Mouse (Mus musculus): Measurements from ENCODE around the gene Rpap3. TPM values are rescaled to one million over a fixed set of nuclear protein-coding genes. Genes with fewer than 3 reads are reported as not detected.

The Rpap3 gene
- polyA plus RNA-seq, 1 experiment, result 11.7 TPM

DNA sequence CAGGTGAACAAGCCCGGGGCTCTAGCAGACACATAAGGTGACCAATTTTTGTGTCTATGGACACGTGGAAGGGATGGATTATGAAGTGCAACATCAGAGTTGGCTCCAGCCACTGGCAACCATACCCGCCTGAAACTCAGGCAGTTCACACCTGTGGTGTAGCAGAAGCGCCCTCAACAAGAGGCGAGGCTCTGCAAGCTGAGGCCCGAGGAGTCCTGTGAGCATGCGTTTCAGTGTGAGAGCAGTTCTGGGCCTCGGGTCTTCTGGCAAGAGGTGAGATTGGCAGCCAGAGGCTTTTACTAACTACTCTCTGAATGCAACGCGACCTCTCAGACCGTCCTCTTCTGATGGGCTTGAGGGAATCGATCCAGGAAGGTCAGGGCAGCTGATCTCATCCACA, 36.0 kb upstream of the Rpap3 start:
- Histone ChIP-seq H3K4me3 (no peak overlapping the region), H3K79me2 (ENCODE audit: control insufficient read depth, insufficient read depth) (no peaks in the 10 kb centered on the region), H3K27me3 (ENCODE audit: control insufficient read depth, insufficient read depth, insufficient read length) (peaks cover 38% of the 10 kb centered on the region), H3K36me3 (ENCODE audit: control insufficient read depth, insufficient read depth) (no peaks in the 10 kb centered on the region), H3K4me2 (ENCODE audit: low read depth) (no peak overlapping the region), H3ac (ENCODE audit: control insufficient read depth, insufficient read length) (no peak overlapping the region)
- no peak for TF ChIP-seq MAX (IDR thresholded peaks at IDR 0.05; ENCODE audit: low read depth)
- TF ChIP-seq POLR2A (IDR thresholded peaks at IDR 0.05; ENCODE audit: insufficient read length, low read depth), result no peak
- TF ChIP-seq TCF3 (IDR thresholded peaks at IDR 0.05; ENCODE audit: insufficient read length, low read depth), result no peak
- TF ChIP-seq POLR2AphosphoS2 (IDR thresholded peaks at IDR 0.05; ENCODE audit: insufficient read length, low read depth), result no peak
- no peak for TF ChIP-seq CEBPB (IDR thresholded peaks at IDR 0.05; ENCODE audit: insufficient read depth, poor library complexity, severe bottlenecking)
- TF ChIP-seq SRF (IDR thresholded peaks at IDR 0.05; ENCODE audit: control insufficient read depth, insufficient read length, low read depth), result no peak
- no peak for TF ChIP-seq TCF12 (IDR thresholded peaks at IDR 0.05; ENCODE audit: insufficient read depth, poor library complexity, severe bottlenecking)

DNA sequence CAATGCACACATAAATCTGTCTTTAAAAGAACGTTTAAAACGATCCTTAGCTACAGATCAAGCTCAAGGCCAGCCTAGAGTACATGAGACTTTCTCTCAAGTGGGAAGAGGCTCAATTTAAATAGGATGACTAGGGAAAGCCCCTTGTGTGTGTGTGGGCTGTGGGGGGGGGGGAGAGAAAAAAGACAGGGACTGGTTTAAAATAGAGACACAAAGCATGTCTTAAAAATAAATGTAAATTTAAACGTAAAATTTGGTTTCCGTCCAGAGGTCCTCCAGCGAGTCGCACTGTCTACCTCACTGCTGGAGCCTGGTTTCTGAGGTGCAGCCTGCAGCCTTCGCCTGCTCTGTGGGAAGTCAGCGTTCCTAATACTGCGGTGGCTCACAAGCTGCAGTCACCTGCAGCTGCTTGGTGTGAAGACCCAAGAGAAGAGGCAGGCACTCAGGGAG, 34.7 kb upstream of the Rpap3 start:
- no peak overlapping the region for H3ac ChIP-seq (ENCODE audit: control insufficient read depth, insufficient read length)
- no peaks in the 10 kb centered on the region for H3K79me2 ChIP-seq (ENCODE audit: control insufficient read depth, insufficient read depth)
- no peak for TF ChIP-seq MYOG (IDR thresholded peaks at IDR 0.05; ENCODE audit: control insufficient read depth in 1 of 3, insufficient read depth in 1 of 3, insufficient read length in 2 of 3, low read depth in 2 of 3)
- TF ChIP-seq TCF3 (IDR thresholded peaks at IDR 0.05; ENCODE audit: insufficient read length, low read depth), result no peak
- H3K4me2 ChIP-seq (ENCODE audit: low read depth), result no peak overlapping the region
- H3K36me3 ChIP-seq (ENCODE audit: control insufficient read depth, insufficient read depth), result no peaks in the 10 kb centered on the region
- H3K27me3 ChIP-seq (ENCODE audit: control insufficient read depth, insufficient read depth, insufficient read length), result peaks cover 28% of the 10 kb centered on the region
- H3K4me3 ChIP-seq, result no peak overlapping the region

DNA sequence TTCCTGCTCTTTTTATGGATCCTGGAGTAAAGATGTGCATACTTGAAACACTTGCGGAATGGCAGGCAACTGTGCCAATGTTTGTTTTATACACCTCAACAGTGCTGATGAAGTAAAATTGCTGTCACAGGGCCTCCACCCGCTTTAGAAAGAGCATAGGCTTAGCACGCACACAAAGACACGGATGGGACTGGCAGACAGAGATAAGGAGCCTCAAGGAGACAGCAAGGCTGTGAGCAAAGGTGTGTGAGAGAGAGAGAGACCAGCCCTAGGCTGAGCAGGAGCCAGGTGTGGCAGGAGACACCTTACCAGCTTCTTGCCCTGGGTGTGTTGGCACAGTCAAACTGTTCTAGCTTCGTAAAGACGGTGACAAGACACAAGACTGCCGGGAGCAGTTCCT, 33.3 kb upstream of the Rpap3 start:
- no peak for TF ChIP-seq CEBPB (IDR thresholded peaks at IDR 0.05; ENCODE audit: insufficient read depth, poor library complexity, severe bottlenecking)
- no peak for TF ChIP-seq TCF12 (IDR thresholded peaks at IDR 0.05; ENCODE audit: insufficient read depth, poor library complexity, severe bottlenecking)
- no peak for TF ChIP-seq USF1 (IDR thresholded peaks at IDR 0.05; ENCODE audit: low read depth)
- no peak for TF ChIP-seq REST (IDR thresholded peaks at IDR 0.05; ENCODE audit: insufficient read depth, insufficient read length)
- no peak for TF ChIP-seq POLR2AphosphoS2 (IDR thresholded peaks at IDR 0.05; ENCODE audit: insufficient read length, low read depth)
- no peak for TF ChIP-seq POLR2A (IDR thresholded peaks at IDR 0.05; ENCODE audit: insufficient read length, low read depth)
- TF ChIP-seq MYOD1 (IDR thresholded peaks at IDR 0.05; ENCODE audit: control insufficient read depth in 1 of 3, insufficient read length in 2 of 3, low read depth in 2 of 3), result no peak
- TF ChIP-seq MYOG (IDR thresholded peaks at IDR 0.05; ENCODE audit: control insufficient read depth in 1 of 3, insufficient read depth in 1 of 3, insufficient read length in 2 of 3, low read depth in 2 of 3), result no peak
- TF ChIP-seq TCF3 (IDR thresholded peaks at IDR 0.05; ENCODE audit: insufficient read length, low read depth), result no peak
- TF ChIP-seq E2F4 (IDR thresholded peaks at IDR 0.05; ENCODE audit: insufficient read depth), result no peak
- TF ChIP-seq MAX (IDR thresholded peaks at IDR 0.05; ENCODE audit: low read depth), result no peak
- no peak for TF ChIP-seq SRF (IDR thresholded peaks at IDR 0.05; ENCODE audit: control insufficient read depth, insufficient read length, low read depth)
- Histone ChIP-seq H3K4me2 (ENCODE audit: low read depth) (no peak overlapping the region), H3K79me2 (ENCODE audit: control insufficient read depth, insufficient read depth) (no peaks in the 10 kb centered on the region), H3K36me3 (ENCODE audit: control insufficient read depth, insufficient read depth) (no peaks in the 10 kb centered on the region), H3K4me3 (no peak overlapping the region), H3ac (ENCODE audit: control insufficient read depth, insufficient read length) (no peak overlapping the region), H3K27me3 (ENCODE audit: control insufficient read depth, insufficient read depth, insufficient read length) (peaks cover 21% of the 10 kb centered on the region)

DNA sequence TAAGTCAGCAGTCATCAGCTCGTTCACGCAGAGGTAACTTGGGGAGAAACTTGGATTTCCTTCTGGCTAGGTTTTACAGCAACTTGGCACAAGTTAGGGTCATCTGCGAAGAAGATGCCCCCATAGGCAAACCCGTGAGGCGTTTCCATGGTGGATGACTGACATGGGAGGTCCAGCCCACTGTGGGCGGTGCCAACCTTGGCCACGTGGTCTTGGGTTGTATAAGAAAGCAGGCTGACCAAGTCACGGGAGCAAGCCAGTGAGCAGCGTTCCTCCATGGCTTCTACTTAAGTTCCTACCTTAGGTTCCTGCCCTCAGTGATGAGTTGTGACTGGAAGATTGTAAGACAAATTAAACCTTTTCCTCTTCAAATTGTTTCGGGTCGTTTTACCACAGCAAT, 26.4 kb upstream of the Rpap3 start:
- H3K36me3 ChIP-seq (ENCODE audit: control insufficient read depth, insufficient read depth), result no peaks in the 10 kb centered on the region
- no peak overlapping the region for H3ac ChIP-seq (ENCODE audit: control insufficient read depth, insufficient read length)
- peaks cover 5% of the 10 kb centered on the region for H3K27me3 ChIP-seq (ENCODE audit: control insufficient read depth, insufficient read depth, insufficient read length)
- H3K79me2 ChIP-seq (ENCODE audit: control insufficient read depth, insufficient read depth), result no peaks in the 10 kb centered on the region
- H3K4me2 ChIP-seq (ENCODE audit: low read depth), result no peak overlapping the region
- H3K4me3 ChIP-seq, result no peak overlapping the region
- TF ChIP-seq TCF3 (IDR thresholded peaks at IDR 0.05; ENCODE audit: insufficient read length, low read depth), result no peak

DNA sequence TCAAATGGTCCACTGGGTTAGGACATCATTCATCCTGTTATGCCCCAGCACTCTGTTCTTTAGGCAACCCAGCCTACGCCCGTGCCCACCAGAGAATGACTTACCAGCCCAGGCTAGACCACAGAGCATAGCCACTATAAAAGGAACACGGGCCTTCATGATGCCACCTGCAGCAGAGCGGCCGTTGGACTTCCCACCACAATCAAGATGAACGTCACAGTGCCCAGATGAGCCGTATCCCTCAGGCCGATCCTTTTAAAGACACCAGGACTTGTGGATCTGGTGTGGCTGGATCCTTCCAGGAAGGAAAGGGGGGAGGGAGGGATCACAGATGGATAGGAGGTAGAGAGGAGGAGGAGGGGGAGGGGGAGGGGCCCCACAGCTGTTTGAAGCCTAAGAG, 25.5 kb upstream of the Rpap3 start, which contains the start of gene Endou:
TSS of gene Endou (minus strand) at position 229 of the 400 bp plus-strand sequence.
- no peak within 1 kb of the TSS for H3K4me3 ChIP-seq
- H3K36me3 ChIP-seq (ENCODE audit: control insufficient read depth, insufficient read depth), result no peaks in the 10 kb centered on the region
- TF ChIP-seq POLR2AphosphoS2 (IDR thresholded peaks at IDR 0.05; ENCODE audit: insufficient read length, low read depth) (no peak), SRF (IDR thresholded peaks at IDR 0.05; ENCODE audit: control insufficient read depth, insufficient read length, low read depth) (no peak), USF1 (IDR thresholded peaks at IDR 0.05; ENCODE audit: low read depth) (no peak), TCF3 (IDR thresholded peaks at IDR 0.05; ENCODE audit: insufficient read length, low read depth) (no peak), E2F4 (IDR thresholded peaks at IDR 0.05; ENCODE audit: insufficient read depth) (no peak), REST (IDR thresholded peaks at IDR 0.05; ENCODE audit: insufficient read depth, insufficient read length) (no peak), MAX (IDR thresholded peaks at IDR 0.05; ENCODE audit: low read depth) (no peak), MYOD1 (IDR thresholded peaks at IDR 0.05; ENCODE audit: control insufficient read depth in 1 of 3, insufficient read length in 2 of 3, low read depth in 2 of 3) (no peak), TCF12 (IDR thresholded peaks at IDR 0.05; ENCODE audit: insufficient read depth, poor library complexity, severe bottlenecking) (no peak)

More for the DNA sequence above, 25.5 kb upstream of the Rpap3 start, which contains the start of gene Endou:
- H3K4me2 ChIP-seq (ENCODE audit: low read depth), result no peak within 1 kb of the TSS
- H3K27me3 ChIP-seq (ENCODE audit: control insufficient read depth, insufficient read depth, insufficient read length), result peaks cover 5% of the 10 kb centered on the region
- H3K79me2 ChIP-seq (ENCODE audit: control insufficient read depth, insufficient read depth), result no peaks in the 10 kb centered on the region
- no peak within 1 kb of the TSS for H3ac ChIP-seq (ENCODE audit: control insufficient read depth, insufficient read length)

Measured in myocyte (in vitro differentiated cells).